Mouse (Mus musculus): Measurements from ENCODE around the gene Lrrk1.

The Lrrk1 gene

DNA sequence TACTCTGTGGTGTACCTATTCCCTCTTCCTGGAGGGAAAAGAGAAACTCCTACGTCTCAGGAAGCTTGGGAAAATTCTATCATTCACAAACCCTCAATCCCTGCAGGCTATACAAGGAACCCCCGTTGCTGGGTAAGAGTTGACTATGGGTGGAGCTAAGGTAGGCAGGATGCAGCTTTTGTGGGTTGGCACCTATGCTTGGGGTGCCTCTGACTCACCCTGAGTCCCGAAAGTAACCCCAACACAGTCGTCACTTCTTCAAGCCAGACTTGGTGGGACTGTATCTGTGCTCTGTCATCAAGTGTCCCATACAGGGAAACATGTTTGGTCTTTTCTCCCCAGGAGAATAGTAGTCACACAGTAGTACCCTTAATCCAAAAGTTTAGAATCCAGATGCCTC, 86.7 kb downstream of the Lrrk1 start:
- in situ Hi-C loops (cut with MboI, MseI) = loop anchor here (5.0 to 10.0 kb wide), 2 partner anchors 199 to 353 kb away; no protein-coding TSS in a partner anchor

DNA sequence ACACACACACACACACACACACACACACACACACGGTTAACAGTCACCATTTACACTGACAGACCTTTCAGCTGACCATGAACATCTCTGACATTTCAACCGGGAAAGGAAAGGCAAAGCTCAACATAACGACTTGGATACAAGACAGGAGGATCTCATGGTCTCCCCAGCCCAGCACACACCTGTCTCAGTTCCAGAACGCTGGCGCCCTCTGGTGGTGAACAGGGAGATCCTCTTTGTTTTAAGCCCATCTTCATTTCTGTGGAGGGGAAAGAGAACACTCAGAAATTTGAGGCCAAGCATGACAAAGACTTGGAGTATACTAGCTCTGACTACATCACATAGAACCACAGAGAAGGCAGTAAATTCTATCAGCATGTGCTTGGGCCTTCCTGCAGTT, 87.5 kb downstream of the Lrrk1 start:
- in situ Hi-C loops (cut with MboI, MseI) = loop anchor here (5.0 to 10.0 kb wide), 2 partner anchors 198 to 354 kb away; no protein-coding TSS in a partner anchor

DNA sequence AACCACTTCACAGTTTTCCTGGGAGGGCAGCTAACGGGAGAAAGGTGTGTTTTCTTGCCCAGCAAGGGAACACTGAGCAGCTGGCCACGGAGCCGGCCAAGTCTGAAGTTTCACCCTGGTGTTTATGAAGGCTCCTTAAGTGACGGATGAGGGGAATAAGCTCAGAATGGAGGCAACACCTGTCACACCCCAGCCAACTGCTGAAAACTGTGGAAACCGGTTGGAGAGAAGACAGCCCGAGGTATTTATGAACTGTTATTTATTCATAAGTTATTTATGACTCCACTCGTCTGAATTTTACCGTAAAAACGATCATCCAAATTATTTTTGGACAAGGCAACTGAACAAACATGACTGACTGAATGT, 90.5 kb downstream of the Lrrk1 start:
- in situ Hi-C loops (cut with MboI, MseI) = no loop called here

DNA sequence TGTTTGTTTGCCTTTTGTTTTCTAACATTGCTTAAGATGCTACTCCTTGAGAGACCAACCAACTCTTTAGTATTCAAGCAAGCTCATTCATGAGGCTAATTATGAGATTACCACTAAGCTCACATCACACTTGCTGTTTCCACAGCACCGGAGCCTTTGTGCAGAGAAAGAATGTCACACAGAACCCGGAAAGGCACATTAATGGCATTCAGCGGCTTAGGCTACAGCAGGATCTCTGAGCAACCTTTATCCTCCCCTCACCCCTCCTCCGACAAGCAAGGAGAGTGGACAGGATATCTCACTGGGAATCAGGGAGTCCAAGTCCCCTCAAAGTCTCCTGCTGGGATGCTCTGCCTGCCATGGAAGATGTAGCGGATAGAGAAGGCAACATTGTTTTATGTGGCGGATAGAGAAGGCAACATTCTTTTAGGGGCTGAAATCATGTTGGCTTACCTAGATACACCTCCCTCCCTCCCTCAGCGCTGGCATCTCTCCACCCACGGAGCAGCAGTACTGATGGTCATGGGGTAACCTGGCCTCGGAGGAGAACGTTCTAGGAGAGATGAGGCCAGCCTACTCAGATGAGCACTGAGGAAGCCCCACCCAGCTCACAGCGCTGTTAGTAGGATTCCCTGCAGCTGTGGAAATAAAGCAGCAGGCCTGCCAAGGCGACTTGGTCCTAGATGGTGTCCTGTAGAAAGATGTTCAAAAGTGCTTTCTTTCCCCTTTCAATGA, 91.1 kb downstream of the Lrrk1 start:
- in situ Hi-C loops (cut with MboI, MseI) = no loop called here

DNA sequence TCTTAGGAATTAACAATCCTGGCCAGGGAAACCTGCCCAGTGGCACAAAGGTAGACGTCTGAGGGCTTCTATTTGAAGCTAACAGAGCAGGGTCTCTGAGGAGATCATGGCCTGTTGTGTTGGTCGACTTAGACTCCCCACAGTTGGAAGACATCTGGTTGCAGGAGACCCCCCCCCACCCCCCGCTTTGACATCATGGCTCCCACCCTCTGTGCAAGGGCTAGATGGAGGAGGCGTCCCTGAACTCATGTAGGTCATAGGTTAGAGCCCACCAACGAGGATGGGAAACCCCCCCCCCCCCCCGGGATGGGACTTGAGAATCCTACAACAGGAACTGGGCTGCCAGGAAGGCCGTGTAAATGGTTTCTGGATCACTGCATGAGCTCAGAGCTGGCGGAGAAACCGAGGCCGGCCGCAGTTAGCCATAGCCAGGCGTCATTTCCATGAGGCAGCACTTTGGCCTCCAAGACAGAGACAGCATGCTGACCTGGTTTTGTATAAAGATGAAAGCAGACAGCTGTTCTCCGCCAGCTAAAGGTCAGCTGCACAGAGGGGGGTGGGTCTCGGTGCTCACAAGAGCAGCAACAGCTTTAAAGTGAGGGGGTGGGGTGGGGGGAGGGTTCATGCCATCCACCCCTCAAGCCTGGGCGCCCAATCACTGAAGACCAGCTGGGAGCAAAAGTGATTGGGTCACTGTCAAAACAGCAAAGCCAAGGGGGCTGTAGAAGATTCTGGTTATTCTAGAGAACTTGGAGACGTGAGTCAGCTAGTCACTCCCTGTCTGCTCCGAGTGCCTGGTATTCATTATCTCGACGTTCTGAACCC, 95.4 kb downstream of the Lrrk1 start:
- in situ Hi-C loops (cut with MboI, MseI) = no loop called here

DNA sequence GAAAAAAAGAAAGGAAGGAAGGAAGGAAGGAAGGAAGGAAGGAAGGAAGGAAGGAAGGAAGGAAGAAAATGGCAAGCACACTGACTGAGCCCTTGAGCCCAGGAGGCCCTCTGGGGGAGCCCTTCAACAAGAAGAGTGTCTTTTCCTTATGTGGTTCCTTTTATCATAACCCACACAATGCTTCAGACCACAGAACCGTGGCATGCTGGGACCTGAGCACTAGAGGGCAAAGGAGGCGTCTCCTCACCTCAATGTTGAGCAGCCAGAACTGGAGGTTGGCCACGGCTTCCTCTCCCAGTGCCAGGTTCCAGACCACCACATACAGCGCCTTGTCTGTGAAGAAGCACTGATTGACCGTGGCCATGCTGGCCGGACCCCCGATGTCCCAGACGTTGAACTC, 96.1 kb downstream of the Lrrk1 start:
- in situ Hi-C loops (cut with MboI, MseI) = no loop called here

DNA sequence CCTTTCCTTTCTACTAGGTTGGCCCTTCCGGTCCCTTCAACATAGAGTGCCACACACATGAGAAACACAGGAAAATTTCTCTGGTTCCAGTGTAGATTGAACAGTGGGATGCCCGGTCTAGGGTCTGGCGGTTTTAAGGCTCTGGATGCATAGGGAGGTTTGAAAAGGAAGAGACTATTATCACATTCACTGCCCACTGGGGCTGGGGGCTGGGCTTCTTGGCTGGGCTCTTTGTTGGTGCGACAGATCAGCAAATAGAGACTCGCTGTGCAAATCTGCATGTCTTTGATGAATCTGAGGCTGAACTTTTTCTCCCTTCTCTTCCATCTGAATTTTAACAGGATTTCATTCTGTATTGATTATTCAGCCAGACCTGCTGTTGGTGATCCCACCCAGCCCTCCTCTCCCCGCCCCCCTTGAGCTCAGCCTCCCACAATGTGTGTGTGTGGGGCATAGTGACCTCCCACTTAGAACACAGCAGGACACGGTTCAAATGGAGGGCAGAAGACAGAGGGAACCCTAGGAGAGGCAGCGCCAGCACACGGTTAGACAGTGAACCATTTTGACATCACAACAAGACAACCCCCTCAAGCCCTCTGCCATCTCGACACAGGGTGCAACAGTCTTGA, 105.1 kb downstream of the Lrrk1 start:
- in situ Hi-C loops (cut with MboI, MseI) = no loop called here

DNA sequence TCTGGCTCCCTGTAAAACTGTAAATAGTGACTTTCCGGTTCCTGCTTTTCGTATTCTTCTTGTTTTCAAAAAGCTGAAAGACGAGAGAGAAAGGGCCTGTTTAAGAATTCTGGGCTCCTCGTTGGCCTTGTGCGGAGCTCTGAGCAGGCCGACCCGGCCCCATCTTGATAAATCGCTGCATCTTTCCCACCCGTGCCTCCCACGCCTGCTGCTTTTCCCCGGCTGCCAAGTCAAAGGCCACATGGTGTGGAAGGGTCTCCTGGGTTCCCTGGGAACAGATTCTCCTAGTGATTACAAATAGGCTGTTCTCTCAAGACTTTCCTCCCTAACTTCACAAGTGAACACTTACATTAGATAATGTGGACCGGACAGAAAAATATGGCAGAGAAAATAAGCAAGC, 105.9 kb downstream of the Lrrk1 start:
- in situ Hi-C loops (cut with MboI, MseI) = no loop called here

DNA sequence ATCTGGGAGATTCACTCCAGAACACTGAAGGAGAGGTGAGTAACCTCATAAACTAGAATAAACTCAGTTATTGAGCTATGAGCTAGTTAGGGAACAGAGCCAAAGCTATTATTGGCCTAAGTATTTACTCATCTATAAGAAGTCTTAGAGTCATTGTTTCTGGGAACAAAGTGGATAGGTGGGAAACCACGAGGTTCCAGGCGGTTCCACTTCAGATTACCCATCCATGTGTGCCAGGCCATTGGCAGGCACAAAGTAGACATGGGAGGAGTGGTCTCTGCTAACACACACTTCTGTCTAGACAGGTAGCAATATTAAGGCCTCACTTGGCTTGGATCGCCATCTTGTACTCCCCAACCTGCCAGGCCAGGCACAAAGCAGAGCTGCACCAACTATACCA, 110.1 kb downstream of the Lrrk1 start:
- in situ Hi-C loops (cut with MboI, MseI) = no loop called here

DNA sequence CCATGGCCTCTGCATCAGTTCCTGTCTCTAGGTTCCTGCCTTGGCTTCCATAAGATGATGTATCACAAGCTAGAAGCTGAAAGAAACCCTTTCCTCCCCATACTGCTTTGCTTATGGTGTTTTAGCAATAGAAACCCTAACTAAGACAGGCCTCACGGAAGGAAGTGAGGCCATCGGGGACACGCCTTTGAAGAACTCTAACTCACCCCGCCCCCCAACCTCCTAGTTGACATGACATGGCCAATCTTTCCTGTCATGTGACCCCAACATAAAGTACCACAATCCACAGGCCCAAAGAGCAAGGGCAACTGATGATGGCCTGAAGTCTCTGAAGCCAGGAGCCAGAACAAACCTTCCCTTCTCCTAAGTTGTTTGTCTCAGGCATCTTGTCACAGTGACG, 114.7 kb downstream of the Lrrk1 start:
- in situ Hi-C loops (cut with MboI, MseI) = no loop called here

DNA sequence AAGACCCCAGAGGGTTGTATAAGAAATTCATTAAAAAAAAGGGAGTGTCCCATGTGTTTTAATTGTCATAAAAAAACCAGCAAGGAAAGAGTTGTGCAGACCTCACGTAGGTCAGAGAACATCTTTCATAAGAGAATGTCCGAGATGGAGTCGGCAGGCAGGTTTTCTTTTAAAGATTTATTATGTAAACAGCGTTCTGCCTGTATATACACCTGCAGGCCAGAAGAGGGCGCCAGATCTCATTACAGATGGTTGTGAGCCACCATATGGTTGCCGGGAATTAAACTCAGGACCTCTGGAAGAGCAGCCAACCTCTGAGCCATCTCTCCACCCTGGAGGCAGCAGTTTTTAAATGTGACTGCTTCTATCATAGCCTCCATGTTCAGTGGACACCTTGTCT, 116.9 kb downstream of the Lrrk1 start:
- in situ Hi-C loops (cut with MboI, MseI) = no loop called here

DNA sequence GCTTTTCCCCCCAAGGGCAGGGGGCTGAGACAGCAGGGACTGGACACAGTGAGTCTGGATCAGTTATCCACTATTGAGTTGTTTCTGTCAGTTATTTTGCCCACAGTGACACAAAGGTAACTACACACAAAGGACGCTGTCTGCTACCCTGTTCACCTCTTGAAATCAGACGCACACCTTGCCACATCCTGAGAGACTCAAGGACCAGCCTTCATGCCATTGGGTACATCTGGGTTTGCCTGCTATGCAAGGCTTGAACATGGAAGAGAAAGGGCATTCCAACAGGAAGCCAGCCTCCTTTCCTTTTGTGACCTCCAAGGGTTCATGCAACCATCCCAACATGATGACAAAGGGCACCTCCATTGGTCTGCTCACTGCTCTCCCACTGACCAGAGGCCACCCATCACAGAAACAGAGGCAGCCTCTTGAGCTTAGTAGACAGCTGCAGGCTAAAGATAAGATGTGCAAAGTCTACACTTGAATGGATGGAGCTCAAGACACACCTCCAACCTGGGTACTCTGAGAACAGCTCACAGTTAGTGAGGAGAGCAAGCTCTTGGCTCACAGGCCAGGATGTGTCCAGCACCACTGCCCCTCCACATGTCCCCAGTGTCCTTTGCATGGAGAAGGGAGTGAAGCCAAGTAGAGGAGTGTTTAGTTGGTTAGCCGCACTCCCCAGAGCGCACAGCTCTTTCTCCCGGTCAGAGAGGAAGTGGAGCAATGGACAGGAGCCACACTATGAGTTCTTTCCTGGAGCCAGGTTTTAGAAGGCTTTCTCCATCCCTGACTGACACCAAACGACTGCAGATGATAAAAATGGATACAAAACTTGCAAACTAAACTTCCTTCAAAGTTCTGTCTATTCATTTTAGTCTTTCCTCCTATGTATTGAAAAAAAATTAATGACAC, 121.0 kb downstream of the Lrrk1 start:
- in situ Hi-C loops (cut with MboI, MseI) = no loop called here

DNA sequence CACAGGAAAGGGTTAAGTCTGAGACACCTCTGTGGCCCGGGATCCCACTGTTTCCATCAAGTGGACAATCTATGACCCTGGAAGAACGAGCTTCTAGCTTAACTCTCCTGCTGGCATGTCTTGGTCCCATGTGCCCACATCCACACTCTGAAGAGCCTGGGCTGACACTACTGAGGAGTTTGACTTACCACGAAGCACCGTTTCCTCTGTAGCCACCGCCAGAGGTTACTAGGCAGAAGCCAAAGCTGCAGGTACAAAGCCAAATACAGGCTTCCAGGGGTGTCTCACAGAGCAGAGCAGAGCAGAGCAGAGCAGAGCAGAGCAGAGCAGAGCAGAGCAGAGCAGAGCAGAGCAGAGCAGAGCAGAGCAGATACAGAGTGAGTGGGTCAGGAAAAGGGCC, 124.7 kb downstream of the Lrrk1 start:
- in situ Hi-C loops (cut with MboI, MseI) = no loop called here

DNA sequence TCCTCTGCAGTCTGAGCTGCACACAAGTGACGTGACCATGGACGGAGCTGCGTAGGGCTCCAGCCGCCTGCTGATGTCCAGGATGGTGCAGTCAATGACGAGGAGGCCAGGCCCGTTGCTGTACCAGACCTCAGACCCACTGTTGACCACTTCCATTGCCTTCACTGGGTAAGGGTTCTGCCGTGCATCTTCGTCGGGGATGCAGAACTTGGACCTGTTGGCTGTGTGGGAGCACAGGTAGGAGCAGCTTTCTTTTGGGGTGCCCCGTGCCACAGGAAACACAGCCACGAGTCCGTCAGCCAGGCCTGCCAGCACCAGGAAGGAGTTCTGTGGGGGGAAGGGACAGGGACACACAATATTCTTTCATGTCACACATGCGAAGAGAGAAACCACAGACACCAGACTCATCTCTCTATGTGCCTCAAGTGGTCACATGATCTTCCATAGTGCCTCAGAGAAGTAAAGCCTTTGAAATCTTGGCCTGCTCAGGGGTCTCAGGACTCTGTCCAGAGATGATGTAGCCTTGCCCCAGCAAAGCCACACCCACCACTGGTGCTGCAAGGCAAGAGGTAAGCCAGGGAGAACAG, 125.5 kb downstream of the Lrrk1 start:
- in situ Hi-C loops (cut with MboI, MseI) = no loop called here

DNA sequence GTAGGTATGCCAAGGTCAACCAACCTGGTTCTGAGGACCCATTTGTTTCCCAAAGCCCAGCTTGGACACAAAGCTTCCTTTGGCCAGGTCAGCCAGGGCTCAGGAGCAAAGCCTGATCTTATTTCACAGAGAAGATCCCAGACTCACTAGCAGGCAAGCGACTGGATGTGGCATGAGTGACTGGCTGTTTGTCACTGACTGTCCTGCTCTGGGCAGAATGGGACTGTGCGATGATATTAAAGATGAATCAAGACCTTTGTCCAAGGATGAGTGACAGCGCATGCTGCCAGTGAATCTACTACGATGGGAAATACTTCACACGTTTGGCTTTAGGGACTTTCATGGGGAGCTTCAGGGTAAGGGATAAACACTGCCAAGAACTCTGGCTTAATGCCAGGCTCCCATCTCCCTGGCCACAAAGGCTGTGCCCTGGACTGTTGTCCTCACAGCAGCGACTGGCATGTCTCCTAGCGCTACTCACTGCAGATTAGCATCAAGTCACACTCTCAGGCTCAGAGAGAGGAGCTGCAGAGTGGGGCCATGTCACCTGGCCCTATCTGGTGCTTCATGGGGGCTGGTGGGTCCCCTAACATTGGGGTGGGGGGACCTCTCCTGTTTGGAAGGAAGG, 127.3 kb downstream of the Lrrk1 start:
- in situ Hi-C loops (cut with MboI, MseI) = no loop called here

DNA sequence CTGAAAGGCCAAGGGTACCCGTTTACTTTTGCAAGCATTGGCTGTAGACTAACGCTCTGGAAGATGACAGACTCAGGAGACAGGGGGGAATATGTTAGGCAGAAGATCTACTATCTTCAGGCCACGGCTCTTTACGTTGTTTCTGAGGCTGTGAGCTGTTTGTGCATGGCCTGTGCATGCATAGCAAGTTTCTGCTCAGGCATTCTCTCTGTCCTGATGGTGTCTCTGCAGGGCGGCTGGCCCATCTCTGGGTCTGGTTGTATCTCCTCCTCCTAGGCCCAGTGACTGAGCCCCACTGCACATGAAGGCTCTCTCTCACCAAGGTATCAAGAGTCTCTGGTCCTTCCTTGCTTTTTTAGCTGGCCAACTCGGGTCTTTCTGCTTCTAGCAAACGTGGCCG, 127.9 kb downstream of the Lrrk1 start:
- in situ Hi-C loops (cut with MboI, MseI) = no loop called here

DNA sequence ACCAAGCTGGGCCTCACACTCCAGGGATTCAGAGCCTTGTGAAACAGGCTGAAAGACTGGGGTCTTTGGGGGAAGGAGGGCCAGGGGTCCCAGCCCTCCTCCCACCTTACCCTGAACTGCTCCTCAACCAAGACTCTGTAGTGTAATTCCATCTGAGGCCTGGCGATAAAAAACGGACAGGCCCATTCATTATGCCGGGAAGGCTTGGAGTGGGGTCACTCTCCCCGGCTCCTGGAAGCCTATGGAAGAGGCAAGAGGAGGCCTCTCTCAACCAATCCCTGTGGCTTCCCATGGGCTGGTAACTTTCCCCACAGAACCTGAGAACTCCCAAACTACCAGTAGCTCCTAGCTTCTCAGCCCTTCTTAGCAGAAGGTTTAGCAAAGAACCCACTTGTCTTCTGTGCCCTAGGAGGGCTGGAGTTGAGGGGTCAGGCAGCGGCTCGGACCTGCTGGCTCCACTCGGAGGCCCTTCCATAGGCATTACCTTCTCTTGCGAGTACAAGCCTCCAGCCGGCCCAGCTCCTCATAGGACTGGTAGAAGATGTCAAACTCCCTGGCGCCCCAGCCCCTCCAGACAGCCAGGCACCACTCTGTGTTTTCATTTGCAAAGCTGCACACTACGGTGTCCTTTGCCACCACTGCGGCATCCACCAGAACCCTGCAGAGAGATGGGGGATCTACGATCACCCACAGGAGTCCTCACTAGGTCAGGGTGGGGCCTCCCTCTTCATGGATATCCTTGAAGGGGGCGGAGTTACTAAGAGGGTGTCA, 128.5 kb downstream of the Lrrk1 start:
- in situ Hi-C loops (cut with MboI, MseI) = no loop called here

DNA sequence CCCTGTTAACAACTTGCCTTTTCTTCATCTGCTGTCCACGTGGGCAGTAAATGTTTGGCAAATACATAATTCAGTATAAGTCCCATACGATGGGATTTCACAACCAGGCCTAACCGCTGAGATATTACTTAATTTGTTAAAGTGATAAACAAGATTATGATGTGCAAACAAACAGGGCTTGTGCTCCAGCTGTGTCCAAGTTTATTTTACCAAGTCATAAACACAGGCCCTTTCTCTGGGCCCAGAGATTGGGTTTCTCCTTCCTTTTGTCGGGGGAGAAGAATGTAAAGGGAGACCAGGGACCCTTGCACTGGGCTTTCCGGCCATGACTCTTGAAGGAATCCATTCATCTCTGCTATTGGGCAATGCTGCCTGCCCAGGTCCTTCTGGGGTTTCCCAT, 129.2 kb downstream of the Lrrk1 start:
- in situ Hi-C loops (cut with MboI, MseI) = no loop called here

DNA sequence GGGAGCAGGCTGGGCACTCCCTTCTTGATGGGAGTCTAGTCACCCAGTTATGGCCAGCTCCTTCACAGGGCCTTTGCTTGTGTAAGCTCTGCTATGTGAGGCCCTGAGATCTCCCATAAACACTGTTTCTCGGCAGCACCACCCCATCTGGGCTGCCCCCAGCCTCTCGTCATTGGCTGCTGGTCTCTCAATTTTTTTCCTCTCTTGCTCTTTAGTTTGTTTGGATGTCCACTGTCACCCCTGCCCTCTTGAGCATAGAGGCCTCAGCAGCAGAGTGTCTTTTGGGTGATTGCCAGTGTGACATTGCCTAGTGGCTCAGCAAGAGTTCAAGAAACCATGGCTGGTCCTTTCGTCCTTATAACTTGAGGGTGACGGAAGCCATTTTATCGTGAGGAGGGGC, 130.9 kb downstream of the Lrrk1 start:
- in situ Hi-C loops (cut with MboI, MseI) = no loop called here

DNA sequence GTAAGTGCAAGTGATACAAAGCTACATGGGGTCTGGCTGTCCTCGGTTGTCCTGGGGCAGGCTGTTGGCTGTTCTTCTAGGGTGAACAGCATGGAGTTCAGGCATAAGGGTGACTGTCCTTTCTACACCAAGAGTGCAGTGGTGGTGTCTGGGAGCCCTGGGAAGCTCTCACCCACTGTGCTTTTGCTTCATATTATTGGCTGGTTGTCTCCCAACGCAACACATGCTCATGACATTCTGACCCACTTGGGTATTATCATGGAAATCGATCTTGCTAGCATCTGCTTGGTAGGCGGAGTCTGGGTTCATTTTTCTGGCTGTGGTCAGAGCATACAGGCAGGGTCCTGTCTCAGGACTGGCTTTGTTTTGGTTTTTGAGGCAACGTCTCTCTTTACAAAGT, 131.7 kb downstream of the Lrrk1 start:
- in situ Hi-C loops (cut with MboI, MseI) = no loop called here

All from regulatory T cell (primary cell).